Mouse (Mus musculus): Measurements from ENCODE around the gene Hist1h3g. TPM values are rescaled to one million over a fixed set of nuclear protein-coding genes. Genes with fewer than 3 reads are reported as not detected.
"Not testable (repeated sequence)": the region's sequence is repeated elsewhere in the genome, so short reads cannot be mapped to it uniquely, and the experiment has no call there.

The Hist1h3g gene
- polyA plus RNA-seq, 1 experiment from 2014 or later, result 3.0 TPM

- H3K9me3 ChIP-seq (ENCODE audit: control insufficient read depth, low read length), result no peaks in the 10 kb centered on the region
- ATAC-seq (ENCODE audit: insufficient number of reproducible peaks, insufficient read depth, low FRiP score, low read depth), result no peak
- H3K27ac ChIP-seq (replicated peaks in 1 of 2; ENCODE audit: control insufficient read depth in 1 of 2, insufficient read depth in 1 of 2, low read depth in 2 of 2, low read length in 2 of 2), result no peak overlapping the region
- H3K4me3 ChIP-seq (ENCODE audit: control insufficient read depth in 1 of 2, insufficient read depth in 1 of 2, low read depth in 1 of 2, low read length in 2 of 2), result no peak overlapping the region
- no peak overlapping the region for H3K9ac ChIP-seq (ENCODE audit: low read length)
- peaks cover 0 to 20% of the 10 kb centered on the region in 2 experiments; a peak in 3 of 4 replicates for H3K4me1 ChIP-seq (ENCODE audit: control insufficient read depth in 2 of 2, insufficient read depth in 2 of 2, low read length in 2 of 2)
- 87% methylated on average over 5 of the region's 5 CpGs for WGBS
- H3K36me3 ChIP-seq (ENCODE audit: control insufficient read depth, insufficient read depth, low read length), result no peaks in the 10 kb centered on the region
- H3K27me3 ChIP-seq (ENCODE audit: control insufficient read depth, insufficient read depth, low read length), result no peaks in the 10 kb centered on the region
- H3K4me2 ChIP-seq (ENCODE audit: low read length), result no peak overlapping the region
Measured at GRCm38 (mm10) chr13:23538249-23538648, 3.0 kb downstream of the Hist1h3g start.

- 60% methylated on average over 1 of the region's 1 CpGs for WGBS
- not testable (repeated sequence) for H3K36me3 ChIP-seq (ENCODE audit: control insufficient read depth, insufficient read depth, low read length); ATAC-seq (ENCODE audit: insufficient number of reproducible peaks, insufficient read depth, low FRiP score, low read depth); H3K9me3 ChIP-seq (ENCODE audit: control insufficient read depth, low read length); H3K4me2 ChIP-seq (ENCODE audit: low read length); H3K27ac ChIP-seq (replicated peaks in 1 of 2; ENCODE audit: control insufficient read depth in 1 of 2, insufficient read depth in 1 of 2, low read depth in 2 of 2, low read length in 2 of 2); H3K27me3 ChIP-seq (ENCODE audit: control insufficient read depth, insufficient read depth, low read length); H3K9ac ChIP-seq (ENCODE audit: low read length); H3K4me3 ChIP-seq (ENCODE audit: control insufficient read depth in 1 of 2, insufficient read depth in 1 of 2, low read depth in 1 of 2, low read length in 2 of 2)
- peaks cover 0 to 13% of the 10 kb centered on the region in 2 experiments; a peak in 2 of 4 replicates for H3K4me1 ChIP-seq (ENCODE audit: control insufficient read depth in 2 of 2, insufficient read depth in 2 of 2, low read length in 2 of 2)
Measured at GRCm38 (mm10) chr13:23539821-23540220, 4.6 kb downstream of the Hist1h3g start.

- ATAC-seq (ENCODE audit: insufficient number of reproducible peaks, insufficient read depth, low FRiP score, low read depth), result no peak
Measured at GRCm38 (mm10) chr13:23541497-23541896, 6.3 kb downstream of the Hist1h3g start.

GRCm38 (mm10) chr13:23542225-23542980 is 7.2 kb downstream of the Hist1h3g start:
- Histone ChIP-seq H3K9ac (ENCODE audit: low read length) (peak overlapping the region; percentile 72), H3K4me3 (ENCODE audit: control insufficient read depth in 1 of 2, insufficient read depth in 1 of 2, low read depth in 1 of 2, low read length in 2 of 2) (peak overlapping the region; percentile 43 to 63), H3K4me2 (ENCODE audit: low read length) (peak overlapping the region; percentile 81), H3K27ac (replicated peaks in 1 of 2; ENCODE audit: control insufficient read depth in 1 of 2, insufficient read depth in 1 of 2, low read depth in 2 of 2, low read length in 2 of 2) (peak overlapping the region; percentile 86 to 93)
- H3K36me3 ChIP-seq (ENCODE audit: control insufficient read depth, insufficient read depth, low read length); H3K9me3 ChIP-seq (ENCODE audit: control insufficient read depth, low read length); ATAC-seq (ENCODE audit: insufficient number of reproducible peaks, insufficient read depth, low FRiP score, low read depth); H3K4me1 ChIP-seq (ENCODE audit: control insufficient read depth in 2 of 2, insufficient read depth in 2 of 2, low read length in 2 of 2); H3K27me3 ChIP-seq (ENCODE audit: control insufficient read depth, insufficient read depth, low read length): not testable (repeated sequence)
- WGBS, result 12% methylated on average over 3 of the region's 3 CpGs

More at GRCm38 (mm10) chr13:23541497-23541896, 6.3 kb downstream of the Hist1h3g start:
- Histone ChIP-seq H3K4me1 (ENCODE audit: control insufficient read depth in 2 of 2, insufficient read depth in 2 of 2, low read length in 2 of 2) (peaks cover 0 to 7% of the 10 kb centered on the region in 2 experiments; a peak in 2 of 4 replicates), H3K9me3 (ENCODE audit: control insufficient read depth, low read length) (no peaks in the 10 kb centered on the region), H3K4me3 (ENCODE audit: control insufficient read depth in 1 of 2, insufficient read depth in 1 of 2, low read depth in 1 of 2, low read length in 2 of 2) (no peak overlapping the region), H3K27me3 (ENCODE audit: control insufficient read depth, insufficient read depth, low read length) (no peaks in the 10 kb centered on the region), H3K36me3 (ENCODE audit: control insufficient read depth, insufficient read depth, low read length) (no peaks in the 10 kb centered on the region), H3K27ac (replicated peaks in 1 of 2; ENCODE audit: control insufficient read depth in 1 of 2, insufficient read depth in 1 of 2, low read depth in 2 of 2, low read length in 2 of 2) (no peak overlapping the region), H3K4me2 (ENCODE audit: low read length) (peak overlapping the region; percentile 81), H3K9ac (ENCODE audit: low read length) (no peak overlapping the region)
- WGBS, result 93% methylated on average over 3 of the region's 3 CpGs

- H3K4me1 ChIP-seq (ENCODE audit: control insufficient read depth in 2 of 2, insufficient read depth in 2 of 2, low read length in 2 of 2); H3K36me3 ChIP-seq (ENCODE audit: control insufficient read depth, insufficient read depth, low read length); H3K27me3 ChIP-seq (ENCODE audit: control insufficient read depth, insufficient read depth, low read length); H3K9me3 ChIP-seq (ENCODE audit: control insufficient read depth, low read length): not testable (repeated sequence)
- Histone ChIP-seq H3K27ac (replicated peaks in 1 of 2; ENCODE audit: control insufficient read depth in 1 of 2, insufficient read depth in 1 of 2, low read depth in 2 of 2, low read length in 2 of 2) (peak within 1 kb of the TSS; percentile 86 to 93), H3K9ac (ENCODE audit: low read length) (peak within 1 kb of the TSS; percentile 75), H3K4me2 (ENCODE audit: low read length) (peak within 1 kb of the TSS; percentile 81), H3K4me3 (ENCODE audit: control insufficient read depth in 1 of 2, insufficient read depth in 1 of 2, low read depth in 1 of 2, low read length in 2 of 2) (peak within 1 kb of the TSS; percentile 47 to 63)
- under 1% methylated on average over 30 of the region's 42 CpGs for WGBS
- ATAC-seq (ENCODE audit: insufficient number of reproducible peaks, insufficient read depth, low FRiP score, low read depth), result peak; percentile 92
Measured at GRCm38 (mm10) chr13:23542999-23543607, 7.9 kb downstream of the Hist1h3g start, which contains the start of gene Hist1h2bh. Gene Hist1h2bh (minus strand): TSS chr13:23543392.

- H3K4me1 ChIP-seq (ENCODE audit: control insufficient read depth in 2 of 2, insufficient read depth in 2 of 2, low read length in 2 of 2), result peaks cover 0 to 6% of the 10 kb centered on the region in 2 experiments; a peak in 2 of 4 replicates
- under 1% methylated on average over 26 of the region's 45 CpGs for WGBS
- H3K4me2 ChIP-seq (ENCODE audit: low read length), result peak within 1 kb of the TSS; percentile 81
- peak; percentile 89 for ATAC-seq (ENCODE audit: insufficient number of reproducible peaks, insufficient read depth, low FRiP score, low read depth)
- no peaks in the 10 kb centered on the region for H3K27me3 ChIP-seq (ENCODE audit: control insufficient read depth, insufficient read depth, low read length)
- peak within 1 kb of the TSS; percentile 75 for H3K9ac ChIP-seq (ENCODE audit: low read length)
- H3K27ac ChIP-seq (replicated peaks in 1 of 2; ENCODE audit: control insufficient read depth in 1 of 2, insufficient read depth in 1 of 2, low read depth in 2 of 2, low read length in 2 of 2), result peak within 1 kb of the TSS; percentile 86 to 95
- peak within 1 kb of the TSS; percentile 47 to 67 for H3K4me3 ChIP-seq (ENCODE audit: control insufficient read depth in 1 of 2, insufficient read depth in 1 of 2, low read depth in 1 of 2, low read length in 2 of 2)
- no peaks in the 10 kb centered on the region for H3K36me3 ChIP-seq (ENCODE audit: control insufficient read depth, insufficient read depth, low read length)
- H3K9me3 ChIP-seq (ENCODE audit: control insufficient read depth, low read length), result no peaks in the 10 kb centered on the region
Measured at GRCm38 (mm10) chr13:23543965-23544786, 9.0 kb downstream of the Hist1h3g start, which contains the start of gene Hist1h3f. Gene Hist1h3f (plus strand): TSS chr13:23544052.

- not testable (repeated sequence) for H3K27me3 ChIP-seq (ENCODE audit: control insufficient read depth, insufficient read depth, low read length); H3K36me3 ChIP-seq (ENCODE audit: control insufficient read depth, insufficient read depth, low read length); H3K4me1 ChIP-seq (ENCODE audit: control insufficient read depth in 2 of 2, insufficient read depth in 2 of 2, low read length in 2 of 2); ATAC-seq (ENCODE audit: insufficient number of reproducible peaks, insufficient read depth, low FRiP score, low read depth); H3K9me3 ChIP-seq (ENCODE audit: control insufficient read depth, low read length)
- H3K27ac ChIP-seq (replicated peaks in 1 of 2; ENCODE audit: control insufficient read depth in 1 of 2, insufficient read depth in 1 of 2, low read depth in 2 of 2, low read length in 2 of 2), result peak overlapping the region; percentile 80 to 95
- peak overlapping the region; percentile 81 for H3K4me2 ChIP-seq (ENCODE audit: low read length)
- H3K4me3 ChIP-seq (ENCODE audit: control insufficient read depth in 1 of 2, insufficient read depth in 1 of 2, low read depth in 1 of 2, low read length in 2 of 2), result peak overlapping the region; percentile 47 to 67
- peak overlapping the region; percentile 75 for H3K9ac ChIP-seq (ENCODE audit: low read length)
- 0% methylated on average over 12 of the region's 14 CpGs for WGBS
Measured at GRCm38 (mm10) chr13:23544787-23545120, 9.5 kb downstream of the Hist1h3g start.
